Mouse (Mus musculus) neural tube, embryonic 12.5 days (tissue): ENCODE data around the gene Ceacam16. TPM values are rescaled to one million over a fixed set of nuclear protein-coding genes. Genes with fewer than 3 reads are reported as not detected.

Experiments
- ATAC-seq: fragments of 200-750 bp; cut with Nextera tagmentation; 2 replicates; pipeline ENCODE4 v1.8.0; 2017; ENCODE audit warnings: low read depth, mild to moderate bottlenecking, moderate TSS enrichment, moderate library complexity; ENCODE audit not compliant: low FRiP score
- H3K27ac ChIP-seq: fragments of 300-500 bp; sonication (generic); 2 replicates; pipeline ENCODE4 v1.5.1; 2016
- H3K27me3 ChIP-seq: fragments of 300-500 bp; sonication (generic); replicated peaks from 2 replicates; pipeline ENCODE4 v1.6.1; 2016; ENCODE audit warnings: mild to moderate bottlenecking
- H3K36me3 ChIP-seq: fragments of 300-500 bp; sonication (generic); 2 replicates; pipeline ENCODE4 v1.6.1; 2016; ENCODE audit warnings: mild to moderate bottlenecking
- H3K4me1 ChIP-seq: fragments of 300-500 bp; sonication (generic); 2 replicates; pipeline ENCODE4 v1.6.1; 2016
- H3K4me2 ChIP-seq: fragments of 300-500 bp; sonication (generic); replicated peaks from 2 replicates; pipeline ENCODE4 v1.6.1; 2016; ENCODE audit warnings: mild to moderate bottlenecking
- H3K4me3 ChIP-seq: fragments of 300-500 bp; sonication (generic); 2 replicates; pipeline ENCODE4 v1.5.1; 2016
- H3K9ac ChIP-seq: fragments of 300-500 bp; sonication (generic); 2 replicates; pipeline ENCODE4 v1.6.1; 2016; ENCODE audit warnings: mild to moderate bottlenecking
- H3K9me3 ChIP-seq: fragments of 300-500 bp; sonication (generic); 2 replicates; pipeline ENCODE4 v1.6.1; 2016; ENCODE audit warnings: mild to moderate bottlenecking
- WGBS: fragments of 180-500 bp; shearing (Covaris S2); methylation state at CpG from one replicate; pipeline ENCODE4 v1.1.7; 2016; 5-methylcytosine and 5-hydroxymethylcytosine counted together
- polyA plus RNA-seq: library from polyadenylated mRNA; unstranded; fragments of >200 nt; fragmentation: Nextera tagmentation; extraction: Ambion mirVana; gene quantifications from 2 replicates; pipeline ENCODE4 v1.2.1, GENCODE M21; 2016

Ceacam16 gene
- polyA plus RNA-seq, 1 experiment from 2014 or later = not detected

DNA sequence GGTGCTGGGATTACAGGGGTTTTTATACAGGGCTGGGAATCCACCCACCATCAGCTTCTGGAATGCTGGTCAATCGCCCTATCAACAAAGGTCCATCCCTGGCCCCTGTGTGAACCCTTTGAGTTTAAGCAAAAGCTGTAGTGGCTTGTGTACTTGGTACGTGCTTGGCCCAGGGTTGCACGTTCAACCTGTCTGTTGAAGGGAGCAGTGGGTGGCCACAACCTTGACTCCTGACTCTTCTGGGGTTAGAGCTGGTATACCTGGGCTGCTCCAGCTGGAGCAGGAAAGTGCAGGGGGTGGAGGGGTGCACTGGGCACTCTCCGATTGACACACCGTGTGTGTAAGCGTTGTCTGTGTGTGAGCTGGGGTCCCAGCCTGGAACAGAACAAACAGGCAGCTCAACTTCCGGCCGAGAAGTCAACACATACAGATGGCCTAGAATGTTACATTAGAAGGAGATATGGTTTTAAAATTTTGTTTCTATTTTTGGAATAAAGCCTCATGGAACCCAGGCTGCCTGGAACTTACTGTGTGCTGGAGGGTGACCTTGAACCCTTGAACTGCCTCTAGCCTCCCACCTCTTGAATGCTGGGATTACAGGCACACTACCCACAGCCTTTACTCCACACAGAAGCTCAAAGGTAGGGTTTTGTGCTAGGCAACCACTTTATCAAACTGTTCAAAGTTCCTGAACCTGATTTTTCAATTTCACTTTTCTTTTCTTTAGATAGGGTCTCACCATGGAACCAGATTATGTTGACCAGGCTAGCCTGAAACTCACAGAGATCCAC is 4.3 kb upstream of the Ceacam16 start:
- H3K4me1 ChIP-seq = no peaks in the 10 kb centered on the region

GRCm38 (mm10) chr7:19864241-19864640 is 3.1 kb upstream of the Ceacam16 start:
- Histone ChIP-seq H3K4me3 (no peak overlapping the region), H3K27me3 (no peaks in the 10 kb centered on the region), H3K4me1 (no peaks in the 10 kb centered on the region), H3K4me2 (no peak overlapping the region), H3K27ac (no peak overlapping the region), H3K36me3 (no peaks in the 10 kb centered on the region), H3K9me3 (no peaks in the 10 kb centered on the region), H3K9ac (no peak overlapping the region)
- 40% methylated on average over 2 of the region's 2 CpGs for WGBS
- no peak for ATAC-seq

More for the DNA sequence above, 4.3 kb upstream of the Ceacam16 start:
- Histone ChIP-seq H3K9ac (no peak overlapping the region), H3K36me3 (no peaks in the 10 kb centered on the region), H3K4me3 (no peak overlapping the region), H3K4me2 (no peak overlapping the region), H3K27ac (no peak overlapping the region), H3K27me3 (no peaks in the 10 kb centered on the region), H3K9me3 (no peaks in the 10 kb centered on the region)
- 86% methylated on average over 8 of the region's 8 CpGs for WGBS
- ATAC-seq = no peak

DNA sequence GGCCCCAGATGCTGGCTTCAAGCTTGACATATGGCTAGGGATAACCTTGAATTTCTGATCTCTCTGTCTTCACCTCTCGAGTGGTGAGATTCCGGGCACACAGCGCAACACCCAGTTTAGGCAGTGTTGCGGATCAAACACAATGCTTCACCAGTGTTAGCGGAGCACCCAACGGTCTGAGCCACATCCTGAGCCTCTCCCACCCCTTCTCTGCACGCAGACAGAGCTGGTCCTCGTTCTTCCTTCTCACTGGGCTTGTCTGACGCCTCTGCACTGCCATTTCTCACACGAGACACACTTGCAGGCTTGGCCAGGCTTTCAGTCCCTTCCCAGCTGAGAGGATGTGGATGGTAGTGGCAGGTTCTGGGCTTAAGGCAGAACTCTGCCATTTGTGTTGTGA is 1.4 kb downstream of the Ceacam16 start:
- ATAC-seq = no peak
- Histone ChIP-seq H3K4me1 (no peaks in the 10 kb centered on the region), H3K4me3 (no peak overlapping the region), H3K4me2 (no peak overlapping the region), H3K9me3 (no peaks in the 10 kb centered on the region), H3K9ac (no peak overlapping the region), H3K36me3 (no peaks in the 10 kb centered on the region), H3K27me3 (no peaks in the 10 kb centered on the region), H3K27ac (no peak overlapping the region)
- WGBS = 77% methylated on average over 10 of the region's 10 CpGs

DNA sequence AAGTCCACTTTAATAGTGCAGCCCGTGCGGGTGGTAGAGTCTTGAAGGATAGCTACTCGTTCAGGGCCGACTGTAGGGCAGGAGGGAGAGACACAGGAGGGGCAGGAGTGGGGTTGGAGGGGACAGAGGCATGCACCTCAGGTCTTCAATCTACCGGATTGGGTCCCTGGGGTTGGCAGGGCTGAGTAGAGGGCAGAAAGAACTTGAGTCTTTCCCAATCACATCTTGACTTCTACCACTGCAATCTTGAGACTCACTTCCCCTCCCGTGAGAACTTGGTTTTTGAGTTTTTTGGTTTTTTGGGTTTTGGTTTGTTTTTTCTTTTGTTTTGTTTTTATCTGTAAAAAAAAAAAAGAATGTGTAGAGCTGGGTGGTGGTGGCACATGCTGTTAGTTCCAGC is 4.8 kb downstream of the Ceacam16 start:
- ATAC-seq = no peak
- 88% methylated on average over 6 of the region's 6 CpGs for WGBS
- no peaks in the 10 kb centered on the region; the same call in 1 of the 2 replicates for H3K27me3 ChIP-seq
- no peak overlapping the region for H3K9ac ChIP-seq
- no peaks in the 10 kb centered on the region for H3K36me3 ChIP-seq
- no peak overlapping the region for H3K27ac ChIP-seq
- no peak overlapping the region for H3K4me2 ChIP-seq
- H3K4me3 ChIP-seq = no peak overlapping the region
- H3K4me1 ChIP-seq = no peaks in the 10 kb centered on the region; the same call in 1 of the 2 replicates
- H3K9me3 ChIP-seq = no peaks in the 10 kb centered on the region

- Histone ChIP-seq H3K4me3 (no peak overlapping the region), H3K36me3 (no peaks in the 10 kb centered on the region), H3K4me2 (no peak overlapping the region), H3K4me1 (no peaks in the 10 kb centered on the region; the same call in 1 of the 2 replicates), H3K9ac (no peak overlapping the region), H3K9me3 (no peaks in the 10 kb centered on the region), H3K27me3 (no peaks in the 10 kb centered on the region; the same call in 1 of the 2 replicates), H3K27ac (no peak overlapping the region)
- ATAC-seq = no peak
- WGBS = 83% methylated on average over 5 of the region's 5 CpGs
Observed at GRCm38 (mm10) chr7:19855663-19856062, 5.4 kb downstream of the Ceacam16 start.

DNA sequence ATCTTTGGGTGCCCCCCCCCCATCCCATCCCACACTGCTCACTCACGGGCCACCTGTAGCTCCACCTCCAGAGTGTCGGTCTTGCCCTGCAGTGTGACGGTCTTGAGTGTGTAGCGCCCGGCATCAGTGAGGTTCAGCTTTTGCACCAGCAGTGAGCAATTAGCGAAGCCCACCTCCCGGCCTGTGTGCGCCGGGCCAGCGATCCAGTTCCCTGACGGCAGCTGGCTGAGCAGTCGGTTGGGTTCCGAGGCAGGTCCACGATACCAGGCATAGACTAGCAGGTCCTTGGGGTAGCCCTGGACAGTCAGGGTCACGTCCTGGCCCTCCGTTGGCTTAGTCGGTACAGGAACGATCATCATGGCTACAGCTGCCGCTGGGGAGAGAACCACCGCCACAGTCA is 7.6 kb downstream of the Ceacam16 start:
- Histone ChIP-seq H3K27ac (no peak overlapping the region), H3K9ac (no peak overlapping the region), H3K9me3 (no peaks in the 10 kb centered on the region), H3K27me3 (no peaks in the 10 kb centered on the region; the same call in 1 of the 2 replicates), H3K4me2 (no peak overlapping the region), H3K4me1 (no peaks in the 10 kb centered on the region; the same call in 1 of the 2 replicates), H3K36me3 (no peaks in the 10 kb centered on the region), H3K4me3 (no peak overlapping the region)
- 90% methylated on average over 20 of the region's 20 CpGs for WGBS
- ATAC-seq = no peak

GRCm38 (mm10) chr7:19851858-19852570 is 9.1 kb downstream of the Ceacam16 start, which contains the start of gene Gm19345:
TSS of gene Gm19345 (plus strand) at chr7:19852003.
- ATAC-seq = peak; percentile 76
- WGBS = 4% methylated on average over 33 of the region's 33 CpGs
- H3K4me3 ChIP-seq = peak within 1 kb of the TSS; percentile 26; the same call in 1 of the 2 replicates
- peak within 1 kb of the TSS; percentile 5; the same call in 1 of the 2 replicates for H3K9ac ChIP-seq
- H3K9me3 ChIP-seq = no peaks in the 10 kb centered on the region
- H3K4me2 ChIP-seq = peak within 1 kb of the TSS; percentile 53
- H3K4me1 ChIP-seq = no peaks in the 10 kb centered on the region; the same call in 1 of the 2 replicates
- H3K27ac ChIP-seq = no peak within 1 kb of the TSS
- no peaks in the 10 kb centered on the region for H3K36me3 ChIP-seq
- H3K27me3 ChIP-seq = peaks cover 8% of the 10 kb centered on the region; the same call in 1 of the 2 replicates

DNA sequence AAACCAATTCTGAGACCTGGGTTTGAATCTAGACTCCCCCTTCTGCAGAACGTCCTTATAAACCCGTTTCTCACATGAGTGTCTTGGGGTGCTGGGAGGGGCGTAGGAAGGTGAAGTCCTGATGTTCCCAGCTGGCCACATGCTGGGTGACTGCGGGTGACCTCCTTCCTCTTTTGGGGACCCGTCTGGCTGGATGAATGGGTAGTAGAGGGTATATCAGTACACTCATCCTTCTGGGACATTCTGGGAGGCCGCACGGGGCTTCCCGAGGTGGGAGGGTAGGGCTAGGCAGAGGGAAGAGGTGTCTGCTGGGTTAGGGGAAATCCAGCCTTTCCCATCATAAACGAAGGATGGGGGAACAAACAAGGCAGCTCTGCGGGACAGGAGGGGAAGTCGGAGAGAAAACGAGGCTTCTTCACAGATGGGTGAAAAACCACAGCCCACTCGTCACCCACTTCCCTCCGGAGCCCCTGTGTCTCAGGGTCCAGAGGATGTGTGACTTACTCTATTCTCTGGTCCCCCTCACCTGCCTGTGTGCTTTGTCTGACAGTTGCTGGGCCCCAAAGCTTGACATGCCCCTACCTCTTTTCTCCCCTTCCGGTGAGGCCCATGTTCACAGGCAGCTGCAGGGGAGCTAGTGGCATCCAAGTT is 16.5 kb downstream of the Ceacam16 start:
- H3K27me3 ChIP-seq = peaks cover 26% of the 10 kb centered on the region
- no peak overlapping the region for H3K4me3 ChIP-seq
- H3K4me2 ChIP-seq = no peak overlapping the region
- H3K36me3 ChIP-seq = no peaks in the 10 kb centered on the region
- WGBS = 63% methylated on average over 15 of the region's 15 CpGs
- no peak for ATAC-seq
- no peak overlapping the region for H3K9ac ChIP-seq
- no peaks in the 10 kb centered on the region for H3K9me3 ChIP-seq
- no peaks in the 10 kb centered on the region for H3K4me1 ChIP-seq
- H3K27ac ChIP-seq = no peak overlapping the region

GRCm38 (mm10) chr7:19843561-19843960 is 17.5 kb downstream of the Ceacam16 start:
- WGBS = 3% methylated on average over 11 of the region's 11 CpGs
- H3K4me2 ChIP-seq = no peak overlapping the region; the same call in 1 of the 2 replicates
- no peaks in the 10 kb centered on the region for H3K4me1 ChIP-seq
- no peak overlapping the region for H3K4me3 ChIP-seq
- H3K27me3 ChIP-seq = peaks cover 26% of the 10 kb centered on the region
- ATAC-seq = peak; percentile 53; the same call in 1 of the 2 replicates
- no peaks in the 10 kb centered on the region for H3K36me3 ChIP-seq
- no peaks in the 10 kb centered on the region for H3K9me3 ChIP-seq
- H3K9ac ChIP-seq = no peak overlapping the region
- no peak overlapping the region for H3K27ac ChIP-seq

DNA sequence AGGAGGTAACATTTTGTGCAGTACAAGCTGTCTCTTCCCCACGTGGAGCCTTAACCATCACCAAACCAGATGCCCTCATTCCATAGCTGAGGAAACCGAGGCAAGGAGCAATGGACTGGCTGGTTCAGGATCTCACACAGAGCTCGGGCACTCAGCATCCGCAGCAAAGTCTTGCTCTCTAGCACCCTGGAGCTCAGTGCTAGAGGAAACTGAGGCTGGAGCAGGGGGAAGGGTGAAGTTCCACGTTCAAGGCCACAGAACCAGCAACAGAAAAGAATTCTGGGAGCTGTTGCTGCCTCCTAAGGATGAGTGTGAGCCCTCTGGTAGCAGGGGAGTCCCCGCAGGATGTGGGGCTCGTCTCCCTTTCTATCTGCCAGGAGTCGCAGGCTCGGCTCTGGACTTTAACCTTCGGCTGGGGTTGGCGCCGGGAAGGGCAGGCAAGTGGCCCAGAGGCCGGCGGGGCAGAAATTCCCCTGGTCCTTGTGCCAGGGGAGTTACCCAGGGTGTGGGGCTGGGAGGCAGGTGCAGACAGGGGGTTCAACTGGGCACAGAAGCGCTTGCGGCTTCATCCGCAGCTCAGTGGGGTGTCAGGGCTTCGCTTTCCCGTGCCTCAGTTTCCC is 18.1 kb downstream of the Ceacam16 start:
- ATAC-seq = 0 out of 2 replicates have a peak, but pooled peaks have one; percentile 9
- WGBS = 30% methylated on average over 19 of the region's 19 CpGs
- H3K9ac ChIP-seq = no peak overlapping the region
- no peaks in the 10 kb centered on the region for H3K4me1 ChIP-seq
- H3K27ac ChIP-seq = no peak overlapping the region
- peaks cover 26% of the 10 kb centered on the region for H3K27me3 ChIP-seq
- no peak overlapping the region for H3K4me3 ChIP-seq
- no peaks in the 10 kb centered on the region for H3K36me3 ChIP-seq
- H3K9me3 ChIP-seq = no peaks in the 10 kb centered on the region
- no peak overlapping the region for H3K4me2 ChIP-seq

GRCm38 (mm10) chr7:19841686-19842413 is 19.2 kb downstream of the Ceacam16 start:
- Histone ChIP-seq H3K4me1 (no peaks in the 10 kb centered on the region), H3K4me2 (no peak overlapping the region), H3K9me3 (no peaks in the 10 kb centered on the region), H3K9ac (no peak overlapping the region), H3K27me3 (peaks cover 17% of the 10 kb centered on the region), H3K4me3 (no peak overlapping the region), H3K27ac (no peak overlapping the region), H3K36me3 (no peaks in the 10 kb centered on the region)
- 82% methylated on average over 21 of the region's 21 CpGs for WGBS
- no peak for ATAC-seq
